Mouse (Mus musculus): ENCODE measurements around the gene Ceacam1. TPM values are rescaled to one million over a fixed set of nuclear protein-coding genes. Genes with fewer than 3 reads are reported as not detected.
A peak's percentile ranks its signal among the peaks of the same experiment; 100 is the strongest.
"Not testable (repeated sequence)": the region's sequence is repeated elsewhere in the genome, so short reads cannot be mapped to it uniquely, and the experiment has no call there.

The Ceacam1 gene
- polyA plus RNA-seq, 1 experiment from 2014 or later: 24.3 TPM

GRCm38 (mm10) chr7:25486186-25486585, 8.8 kb upstream of the Ceacam1 start:
- no peak overlapping the region for H3K4me3 ChIP-seq (ENCODE audit: low read depth, low read length)
- H3K27me3 ChIP-seq (ENCODE audit: insufficient read depth, low read length): no peaks in the 10 kb centered on the region
- H3K9me3 ChIP-seq (ENCODE audit: low read length): no peaks in the 10 kb centered on the region
- ATAC-seq (no peak), DNase-seq (no peak)
- TF ChIP-seq CTCF (IDR thresholded peaks at IDR 0.05; ENCODE audit: low read depth): peak; percentile 49
- no peak for TF ChIP-seq EP300 (IDR thresholded peaks at IDR 0.05; ENCODE audit: low read depth)
- 8% methylated on average over 1 of the region's 1 CpGs for WGBS (ENCODE audit: insufficient replicate concordance)
- H3K9ac ChIP-seq (replicated peaks): no peak overlapping the region
- no peaks in the 10 kb centered on the region for H3K4me1 ChIP-seq (ENCODE audit: insufficient read depth)
- H3K4me2 ChIP-seq (ENCODE audit: low read depth, low read length): no peak overlapping the region
- H3K27ac ChIP-seq (ENCODE audit: low read depth): no peak overlapping the region
- H3K36me3 ChIP-seq (replicated peaks; ENCODE audit: insufficient read depth, low read length): no peaks in the 10 kb centered on the region

- no peak overlapping the region for H3K4me2 ChIP-seq (ENCODE audit: low read depth, low read length)
- H3K36me3 ChIP-seq (replicated peaks; ENCODE audit: insufficient read depth, low read length): no peaks in the 10 kb centered on the region
- H3K9me3 ChIP-seq (ENCODE audit: low read length): no peaks in the 10 kb centered on the region
- no peak for DNase-seq
- TF ChIP-seq CTCF (IDR thresholded peaks at IDR 0.05; ENCODE audit: low read depth): no peak
- no peak for TF ChIP-seq EP300 (IDR thresholded peaks at IDR 0.05; ENCODE audit: low read depth)
- 69% methylated on average over 5 of the region's 5 CpGs for WGBS (ENCODE audit: insufficient replicate concordance)
- no peak overlapping the region for H3K9ac ChIP-seq (replicated peaks)
- H3K27ac ChIP-seq (ENCODE audit: low read depth): no peak overlapping the region
- H3K27me3 ChIP-seq (ENCODE audit: insufficient read depth, low read length): no peaks in the 10 kb centered on the region
- no peak for ATAC-seq
- no peaks in the 10 kb centered on the region for H3K4me1 ChIP-seq (ENCODE audit: insufficient read depth)
- no peak overlapping the region for H3K4me3 ChIP-seq (ENCODE audit: low read depth, low read length)
Observed at GRCm38 (mm10) chr7:25485061-25485460, 7.7 kb upstream of the Ceacam1 start.

- H3K9ac ChIP-seq (replicated peaks): no peak overlapping the region
- 79% methylated on average over 8 of the region's 8 CpGs for WGBS (ENCODE audit: insufficient replicate concordance)
- no peak overlapping the region for H3K4me2 ChIP-seq (ENCODE audit: low read depth, low read length)
- ATAC-seq: no peak
- H3K27me3 ChIP-seq (ENCODE audit: insufficient read depth, low read length): no peaks in the 10 kb centered on the region
- no peaks in the 10 kb centered on the region for H3K4me1 ChIP-seq (ENCODE audit: insufficient read depth)
- H3K4me3 ChIP-seq (ENCODE audit: low read depth, low read length): no peak overlapping the region
- no peak overlapping the region for H3K27ac ChIP-seq (ENCODE audit: low read depth)
- no peaks in the 10 kb centered on the region for H3K9me3 ChIP-seq (ENCODE audit: low read length)
- no peaks in the 10 kb centered on the region for H3K36me3 ChIP-seq (replicated peaks; ENCODE audit: insufficient read depth, low read length)
- no peak for DNase-seq
- TF ChIP-seq EP300 (IDR thresholded peaks at IDR 0.05; ENCODE audit: low read depth): no peak
- no peak for TF ChIP-seq CTCF (IDR thresholded peaks at IDR 0.05; ENCODE audit: low read depth)
Observed at GRCm38 (mm10) chr7:25483133-25483735, 5.8 kb upstream of the Ceacam1 start.

- not testable (repeated sequence) for H3K9me3 ChIP-seq (ENCODE audit: low read length); H3K4me1 ChIP-seq (ENCODE audit: insufficient read depth); H3K4me2 ChIP-seq (ENCODE audit: low read depth, low read length); H3K9ac ChIP-seq (replicated peaks); ATAC-seq; H3K27me3 ChIP-seq (ENCODE audit: insufficient read depth, low read length); H3K27ac ChIP-seq (ENCODE audit: low read depth); H3K36me3 ChIP-seq (replicated peaks; ENCODE audit: insufficient read depth, low read length); H3K4me3 ChIP-seq (ENCODE audit: low read depth, low read length)
- WGBS (ENCODE audit: insufficient replicate concordance): 59% methylated on average over 8 of the region's 8 CpGs
- TF ChIP-seq CTCF (IDR thresholded peaks at IDR 0.05; ENCODE audit: low read depth): peak; percentile 60
- DNase-seq: peak; percentile 40
Observed at GRCm38 (mm10) chr7:25480791-25481190, 3.4 kb upstream of the Ceacam1 start.

- no peaks in the 10 kb centered on the region for H3K36me3 ChIP-seq (replicated peaks; ENCODE audit: insufficient read depth, low read length)
- no peak for ATAC-seq
- no peak overlapping the region for H3K4me2 ChIP-seq (ENCODE audit: low read depth, low read length)
- H3K4me3 ChIP-seq (ENCODE audit: low read depth, low read length): no peak overlapping the region
- no peak overlapping the region for H3K27ac ChIP-seq (ENCODE audit: low read depth)
- TF ChIP-seq EP300 (IDR thresholded peaks at IDR 0.05; ENCODE audit: low read depth): no peak
- TF ChIP-seq CTCF (IDR thresholded peaks at IDR 0.05; ENCODE audit: low read depth): peak; percentile 77
- H3K9ac ChIP-seq (replicated peaks): no peak overlapping the region
- 0% methylated on average over 1 of the region's 1 CpGs for WGBS (ENCODE audit: insufficient replicate concordance)
- H3K4me1 ChIP-seq (ENCODE audit: insufficient read depth): peaks cover 7% of the 10 kb centered on the region; the same call in 1 of the 2 replicates
- DNase-seq: peak; percentile 59
- no peaks in the 10 kb centered on the region for H3K27me3 ChIP-seq (ENCODE audit: insufficient read depth, low read length)
- no peaks in the 10 kb centered on the region for H3K9me3 ChIP-seq (ENCODE audit: low read length)
Observed at GRCm38 (mm10) chr7:25479440-25479839, 2.0 kb upstream of the Ceacam1 start.

- DNase-seq; H3K36me3 ChIP-seq (replicated peaks; ENCODE audit: insufficient read depth, low read length); H3K9ac ChIP-seq (replicated peaks); H3K4me3 ChIP-seq (ENCODE audit: low read depth, low read length); H3K9me3 ChIP-seq (ENCODE audit: low read length); H3K27me3 ChIP-seq (ENCODE audit: insufficient read depth, low read length); H3K4me1 ChIP-seq (ENCODE audit: insufficient read depth): not testable (repeated sequence)
- peak; percentile 32 for ATAC-seq
- peak overlapping the region; percentile 63 for H3K4me2 ChIP-seq (ENCODE audit: low read depth, low read length)
- 6% methylated on average over 1 of the region's 2 CpGs for WGBS (ENCODE audit: insufficient replicate concordance)
- peak overlapping the region; percentile 85 for H3K27ac ChIP-seq (ENCODE audit: low read depth)
Observed at GRCm38 (mm10) chr7:25477752-25478093, 320 bp upstream of the Ceacam1 start.

- not testable (repeated sequence) for H3K4me1 ChIP-seq (ENCODE audit: insufficient read depth); H3K27me3 ChIP-seq (ENCODE audit: insufficient read depth, low read length); H3K4me3 ChIP-seq (ENCODE audit: low read depth, low read length); H3K4me2 ChIP-seq (ENCODE audit: low read depth, low read length); H3K36me3 ChIP-seq (replicated peaks; ENCODE audit: insufficient read depth, low read length); H3K9me3 ChIP-seq (ENCODE audit: low read length); H3K27ac ChIP-seq (ENCODE audit: low read depth); ATAC-seq; DNase-seq; H3K9ac ChIP-seq (replicated peaks)
- WGBS (ENCODE audit: insufficient replicate concordance): 76% methylated on average over 6 of the region's 6 CpGs
Observed at GRCm38 (mm10) chr7:25471821-25472220, 5.6 kb downstream of the Ceacam1 start.

GRCm38 (mm10) chr7:25465586-25465985, 11.8 kb downstream of the Ceacam1 start:
- H3K36me3 ChIP-seq (replicated peaks; ENCODE audit: insufficient read depth, low read length); H3K9ac ChIP-seq (replicated peaks); H3K4me2 ChIP-seq (ENCODE audit: low read depth, low read length); H3K4me1 ChIP-seq (ENCODE audit: insufficient read depth); H3K27ac ChIP-seq (ENCODE audit: low read depth); H3K9me3 ChIP-seq (ENCODE audit: low read length); ATAC-seq; DNase-seq; H3K4me3 ChIP-seq (ENCODE audit: low read depth, low read length); H3K27me3 ChIP-seq (ENCODE audit: insufficient read depth, low read length): not testable (repeated sequence)
- 67% methylated on average over 2 of the region's 3 CpGs for WGBS (ENCODE audit: insufficient replicate concordance)

Data from liver, postnatal 0 days (tissue).